Mouse (Mus musculus) heart, adult 2 months (tissue): ENCODE results near the gene Gmds. TPM values are rescaled to one million over a fixed set of nuclear protein-coding genes. Genes with fewer than 3 reads are reported as not detected.

ENCODE experiments used
- DNase-seq, 2 experiments: peaks; one replicate each; pipeline ENCODE4 v3.0.0; 2021
- H3K27ac ChIP-seq: fragments of 200-600 bp; 2 replicates; pipeline ENCODE4 v1.8.1; 2022
- H3K27me3 ChIP-seq: fragments of 200-500 bp; 2 replicates; pipeline ENCODE4 v1.6.1; 2012; ENCODE audit warnings: mild to moderate bottlenecking, low read length, inconsistent platforms, mixed read lengths; ENCODE audit not compliant: control insufficient read depth, insufficient read depth
- H3K36me3 ChIP-seq: fragments of 200-500 bp; 2 replicates; pipeline ENCODE4 v1.6.1; 2012; ENCODE audit warnings: low read length, inconsistent platforms; ENCODE audit not compliant: control insufficient read depth, insufficient read depth
- H3K4me1 ChIP-seq: fragments of 200-500 bp; 2 replicates; pipeline ENCODE4 v1.6.1; 2011; ENCODE audit warnings: low read length; ENCODE audit not compliant: control insufficient read depth, insufficient read depth
- H3K4me3 ChIP-seq: fragments of 200-600 bp; 2 replicates; pipeline ENCODE4 v1.8.1; 2022
- H3K79me2 ChIP-seq: fragments of 200-500 bp; replicated peaks from 2 replicates; pipeline ENCODE4 v1.6.1; 2012; ENCODE audit warnings: mild to moderate bottlenecking, inconsistent platforms, low read length, moderate library complexity, mixed read lengths; ENCODE audit not compliant: control insufficient read depth, insufficient read depth
- H3K9ac ChIP-seq: fragments of 200-500 bp; 2 replicates; pipeline ENCODE4 v1.6.1; 2012; ENCODE audit warnings: low read depth, mild to moderate bottlenecking, control low read depth, inconsistent platforms, low read length, mixed read lengths
- CTCF ChIP-seq: fragments of 200-600 bp; IDR thresholded peaks from 2 replicates; pipeline ENCODE4 v1.8.1; 2022; ENCODE audit warnings: antibody characterized with exemption, mild to moderate bottlenecking, moderate library complexity
- EP300 ChIP-seq: fragments of 200-500 bp; IDR thresholded peaks from 2 replicates; pipeline ENCODE4 v1.6.1; 2011; ENCODE audit warnings: low read depth, low read length, control low read depth; ENCODE audit not compliant: insufficient read depth
- POLR2A ChIP-seq: fragments of 200-500 bp; IDR thresholded peaks from 2 replicates; pipeline ENCODE4 v1.6.1; 2011; ENCODE audit warnings: mild to moderate bottlenecking, low read depth, low read length, control low read depth; ENCODE audit not compliant: insufficient read depth
- WGBS: fragments of 180-500 bp; shearing (Covaris S2); methylation state at CpG from one replicate; pipeline ENCODE4 v1.1.7; 2018; 5-methylcytosine and 5-hydroxymethylcytosine counted together
- intact Hi-C: fragments of 180-260 bp; cut with DNase I; formaldehyde crosslinking; loops from one replicate; pipeline ENCODE4 v1.15.1; 2025
- polyA plus RNA-seq: library from polyadenylated mRNA; depleted of rRNA; stranded (reverse); fragments of >200 nt; gene quantifications from 2 replicates; pipeline ENCODE4 v1.2.3, GENCODE M21; 2012
- total RNA-seq, 2 experiments: library from RNA; stranded (reverse); gene quantifications; 2 replicates each; pipeline ENCODE4 v1.2.3; 2021

Gene Gmds
- total and polyA plus RNA-seq, 3 experiments, result 4.2 to 6.0 (median 5.2) TPM

DNA sequence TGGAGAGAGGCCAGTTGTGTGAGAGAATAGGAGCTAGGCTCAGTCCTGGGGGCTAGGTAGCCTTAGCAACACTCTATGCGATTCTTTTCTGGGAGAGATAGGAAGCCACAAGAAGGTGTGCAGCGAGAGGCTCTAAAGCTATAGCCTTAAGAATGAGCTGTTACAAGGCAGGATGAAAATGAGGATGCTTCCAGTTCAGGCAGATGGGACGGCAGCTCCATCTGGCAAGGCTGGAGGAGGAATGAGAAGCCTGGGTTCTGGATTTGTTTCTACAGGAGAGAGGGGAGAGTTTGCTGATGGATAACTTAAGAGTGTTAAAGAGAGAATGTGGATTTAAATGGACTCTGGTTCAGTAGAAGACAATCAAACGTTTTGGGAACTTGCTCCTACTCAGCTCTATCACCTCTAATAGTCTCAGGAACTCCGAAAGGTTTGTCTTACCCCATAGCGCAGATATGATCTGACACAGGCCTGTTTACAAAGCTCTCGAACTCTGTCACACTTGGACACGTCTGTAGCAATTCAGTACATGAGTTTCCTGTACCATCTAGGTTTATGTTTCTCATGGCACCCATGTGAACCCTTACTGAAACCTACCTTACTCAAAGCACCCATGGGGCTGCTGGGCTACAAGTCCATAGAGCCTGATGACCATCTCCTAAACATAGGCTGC lies 459.6 kb downstream of the Gmds start:
- no peak overlapping the region for H3K9ac ChIP-seq
- TF ChIP-seq POLR2A, result no peak
- no peak for TF ChIP-seq EP300
- no peak for TF ChIP-seq CTCF
- peaks cover 5% of the 10 kb centered on the region for H3K4me1 ChIP-seq
- no peaks in the 10 kb centered on the region for H3K79me2 ChIP-seq
- no peaks in the 10 kb centered on the region for H3K27me3 ChIP-seq
- no peak overlapping the region for H3K4me3 ChIP-seq
- no peaks in the 10 kb centered on the region; the same call in 1 of the 2 replicates for H3K36me3 ChIP-seq
- 88% methylated on average over 8 of the region's 8 CpGs for WGBS
- no peak overlapping the region for H3K27ac ChIP-seq
- DNase-seq, result no peak
- intact Hi-C loops, result no loop called here

DNA sequence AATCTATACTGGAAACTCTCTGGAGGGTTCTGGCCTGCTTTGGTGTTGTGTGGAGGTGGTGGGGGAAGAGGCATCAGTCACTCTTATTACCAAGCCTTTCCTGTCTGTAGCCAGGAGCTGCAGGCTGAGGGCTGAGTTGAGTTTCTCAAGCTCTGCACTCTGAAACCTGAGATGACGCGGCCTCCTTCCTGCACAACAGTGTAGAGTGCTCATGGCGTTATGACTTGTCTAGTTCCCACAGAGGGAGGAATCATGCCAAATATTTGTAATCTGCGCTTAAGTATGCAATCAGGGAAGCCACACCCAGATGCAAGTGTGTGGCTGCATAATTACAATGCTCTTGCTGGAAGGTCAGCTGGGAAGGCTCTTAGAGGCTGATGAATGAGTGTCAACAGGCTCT lies 461.5 kb downstream of the Gmds start:
- no peak for TF ChIP-seq CTCF
- no peak for TF ChIP-seq POLR2A
- TF ChIP-seq EP300, result no peak
- intact Hi-C loops, result no loop called here
- peak; percentile 27 to 41 for DNase-seq
- H3K4me3 ChIP-seq, result no peak overlapping the region
- H3K36me3 ChIP-seq, result no peaks in the 10 kb centered on the region; the same call in 1 of the 2 replicates
- 15% methylated on average over 4 of the region's 4 CpGs for WGBS
- H3K27ac ChIP-seq, result no peak overlapping the region
- no peak overlapping the region for H3K9ac ChIP-seq
- H3K27me3 ChIP-seq, result no peaks in the 10 kb centered on the region
- peaks cover 5% of the 10 kb centered on the region for H3K4me1 ChIP-seq
- no peaks in the 10 kb centered on the region for H3K79me2 ChIP-seq

DNA sequence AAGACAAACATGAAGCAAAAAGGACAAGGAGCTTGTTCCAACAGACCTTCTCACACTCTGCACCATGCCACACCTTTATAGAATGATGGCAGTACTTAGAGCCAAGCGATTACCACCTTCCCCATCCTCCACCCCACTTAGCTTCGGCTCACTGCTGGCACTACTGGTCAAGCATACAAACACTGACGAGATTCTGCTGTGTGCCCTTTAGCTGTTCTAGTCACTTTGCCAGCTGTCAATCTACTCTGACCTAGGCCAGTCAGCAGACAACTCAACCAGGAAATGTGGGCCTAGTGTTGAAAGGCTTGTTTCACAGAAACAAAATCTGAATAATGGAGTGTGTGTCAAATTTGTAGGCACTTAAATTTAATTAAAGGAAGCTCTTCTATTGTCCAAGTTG lies 464.1 kb downstream of the Gmds start:
- Histone ChIP-seq H3K27me3 (no peaks in the 10 kb centered on the region), H3K4me3 (no peak overlapping the region), H3K79me2 (no peaks in the 10 kb centered on the region), H3K36me3 (no peaks in the 10 kb centered on the region; the same call in 1 of the 2 replicates), H3K27ac (no peak overlapping the region), H3K4me1 (peaks cover 5% of the 10 kb centered on the region), H3K9ac (no peak overlapping the region)
- peak in 1 of 2 experiments; percentile 22 for DNase-seq
- 68% methylated on average over 3 of the region's 3 CpGs for WGBS
- TF ChIP-seq POLR2A (no peak), EP300 (no peak), CTCF (no peak)
- intact Hi-C loops, result no loop called here

DNA sequence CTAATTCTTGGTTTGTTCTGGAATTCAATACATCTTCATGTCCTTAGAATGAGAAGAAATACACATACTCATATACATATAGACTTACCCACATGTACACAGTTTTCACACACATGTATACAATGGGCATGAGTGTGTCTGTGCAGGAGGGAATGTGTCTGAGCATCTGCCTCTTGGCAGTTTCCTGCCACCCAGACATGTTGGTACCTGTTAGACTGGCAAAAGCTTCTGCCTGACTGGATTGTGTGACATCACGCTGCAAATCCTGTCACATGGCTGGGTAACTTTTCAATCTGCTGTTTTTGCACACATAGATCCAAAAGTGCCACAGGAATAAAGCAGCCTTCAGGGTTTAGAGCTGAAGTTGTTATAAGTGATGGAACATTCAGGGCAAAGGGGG lies 465.3 kb downstream of the Gmds start:
- no peak overlapping the region for H3K4me3 ChIP-seq
- TF ChIP-seq POLR2A (no peak), CTCF (no peak), EP300 (no peak)
- no peak for DNase-seq
- H3K36me3 ChIP-seq, result no peaks in the 10 kb centered on the region; the same call in 1 of the 2 replicates
- peaks cover 5% of the 10 kb centered on the region for H3K4me1 ChIP-seq
- intact Hi-C loops, result no loop called here
- 93% methylated on average over 1 of the region's 1 CpGs for WGBS
- H3K27me3 ChIP-seq, result no peaks in the 10 kb centered on the region
- no peak overlapping the region for H3K9ac ChIP-seq
- no peak overlapping the region for H3K27ac ChIP-seq
- H3K79me2 ChIP-seq, result no peaks in the 10 kb centered on the region

DNA sequence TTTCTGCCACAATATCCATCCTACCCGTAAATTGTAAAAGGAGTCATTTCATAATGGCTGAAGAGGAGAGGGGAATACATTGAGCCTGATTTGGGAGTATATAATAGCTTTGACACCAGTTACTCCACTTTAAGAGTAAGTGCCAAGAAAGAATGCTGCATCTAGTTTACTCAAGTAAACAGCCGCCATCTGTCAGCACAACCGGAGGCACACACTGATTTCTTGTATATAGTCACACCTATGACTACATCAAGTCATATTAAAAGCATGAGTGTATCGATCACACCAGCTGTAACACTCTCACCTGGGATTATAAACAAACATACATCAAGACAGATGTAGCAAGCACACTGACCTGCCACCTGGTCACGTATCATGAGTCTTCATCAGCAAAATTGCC lies 473.8 kb downstream of the Gmds start:
- WGBS, result 92% methylated on average over 5 of the region's 5 CpGs
- intact Hi-C loops, result no loop called here
- Histone ChIP-seq H3K4me3 (no peak overlapping the region), H3K79me2 (no peaks in the 10 kb centered on the region), H3K27ac (no peak overlapping the region), H3K36me3 (no peaks in the 10 kb centered on the region), H3K4me1 (no peaks in the 10 kb centered on the region), H3K27me3 (no peaks in the 10 kb centered on the region), H3K9ac (no peak overlapping the region)
- no peak for DNase-seq
- TF ChIP-seq EP300 (no peak), CTCF (no peak), POLR2A (no peak)

DNA sequence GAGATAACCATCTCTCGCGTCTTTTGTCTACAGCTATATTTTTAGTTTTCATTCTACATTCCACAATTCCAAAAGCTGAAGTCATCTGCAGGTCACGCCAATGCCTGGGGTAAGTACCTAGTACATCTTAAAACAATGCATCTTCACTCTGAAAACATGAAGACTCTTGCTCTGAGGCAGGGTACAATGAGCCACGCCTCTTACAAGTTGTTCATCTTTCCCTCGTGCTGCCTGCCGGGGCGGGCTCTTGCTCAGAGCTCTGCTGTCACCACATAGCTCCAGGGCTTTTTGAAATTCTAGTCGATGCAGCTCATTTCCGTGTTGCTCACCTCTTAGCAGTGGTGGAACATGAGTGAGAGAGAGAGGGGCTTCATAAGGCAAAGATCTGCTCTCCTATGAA lies 475.1 kb downstream of the Gmds start:
- 54% methylated on average over 9 of the region's 9 CpGs for WGBS
- Histone ChIP-seq H3K27me3 (no peaks in the 10 kb centered on the region), H3K9ac (no peak overlapping the region), H3K79me2 (no peaks in the 10 kb centered on the region), H3K4me3 (no peak overlapping the region), H3K4me1 (no peaks in the 10 kb centered on the region), H3K36me3 (no peaks in the 10 kb centered on the region), H3K27ac (no peak overlapping the region)
- DNase-seq, result no peak
- intact Hi-C loops, result no loop called here
- TF ChIP-seq POLR2A (no peak), EP300 (no peak), CTCF (no peak)
